Mouse (Mus musculus) ovary, postnatal 14 days (tissue): ENCODE data around the gene H2al1f.
"Not testable (repeated sequence)": the region's sequence is repeated elsewhere in the genome, so short reads cannot be mapped to it uniquely, and the experiment has no call there.

Source experiments
- DNase-seq: peaks from one replicate; pipeline ENCODE4 v3.0.0; 2022; ENCODE audit warnings: low spot score

H2al1f gene

DNA sequence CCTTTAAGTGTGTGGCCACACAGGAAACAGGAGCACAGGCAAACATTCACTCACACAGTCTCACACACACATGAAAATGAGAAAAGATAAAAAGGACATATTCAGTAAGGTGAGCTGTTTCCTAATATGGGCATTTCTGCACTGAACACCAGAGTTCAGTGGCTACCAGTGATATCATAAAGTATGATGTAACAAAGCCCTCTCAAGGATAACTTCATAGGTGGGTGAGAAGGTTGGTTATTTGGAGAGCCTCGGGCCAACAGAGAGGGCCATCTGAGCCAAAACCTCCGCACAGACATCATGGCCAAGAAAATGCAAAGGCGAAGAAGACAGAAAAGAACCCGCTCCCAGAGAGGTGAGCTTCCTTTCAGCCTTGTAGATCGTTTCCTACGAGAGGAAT is at the start of gene H2al1f:
Gene H2al1f, plus strand, starts transcription at position 301 of the 400 bp plus-strand sequence.
- DNase-seq: not testable (repeated sequence)

DNA sequence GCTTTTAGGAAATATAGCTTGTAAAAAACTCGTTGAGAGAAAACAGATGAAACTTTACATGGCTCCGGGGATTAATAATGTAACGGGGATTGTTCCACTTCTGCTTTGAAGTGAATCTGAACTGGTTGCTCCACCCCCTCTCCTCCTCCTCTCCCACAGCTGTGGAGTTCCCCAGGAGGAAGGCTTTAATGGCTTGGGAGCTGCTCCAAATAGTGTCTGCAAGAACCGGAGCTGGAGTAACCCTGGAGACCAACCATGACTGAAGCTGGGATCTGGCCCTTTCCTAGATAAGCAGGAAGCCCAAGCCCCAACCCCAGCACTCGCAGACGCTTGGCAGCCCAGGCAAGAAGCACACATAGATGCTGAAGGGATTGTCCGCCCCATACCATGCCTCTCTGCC is 47.2 kb upstream of the H2al1f start:
- peak; percentile 22 for DNase-seq

DNA sequence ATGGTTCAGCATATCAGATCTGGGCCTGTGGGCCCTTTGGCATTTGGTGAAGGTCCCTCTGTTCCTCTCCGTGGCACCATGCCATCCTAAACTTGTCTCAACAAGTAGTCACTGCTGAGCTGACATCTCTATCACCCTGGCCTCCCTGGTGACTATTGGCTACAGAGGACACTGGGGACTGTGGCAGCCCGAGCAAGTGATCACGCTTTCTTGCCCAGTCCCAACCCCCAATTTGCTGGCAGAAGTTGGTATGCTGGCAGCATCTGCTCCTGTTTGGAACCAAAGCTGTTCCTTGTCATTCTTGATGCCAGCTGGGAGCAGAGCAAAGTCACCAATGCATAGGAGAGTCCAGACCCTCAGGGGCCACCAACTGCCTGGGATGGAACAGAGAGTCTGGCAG is 45.9 kb upstream of the H2al1f start:
- DNase-seq: no peak

DNA sequence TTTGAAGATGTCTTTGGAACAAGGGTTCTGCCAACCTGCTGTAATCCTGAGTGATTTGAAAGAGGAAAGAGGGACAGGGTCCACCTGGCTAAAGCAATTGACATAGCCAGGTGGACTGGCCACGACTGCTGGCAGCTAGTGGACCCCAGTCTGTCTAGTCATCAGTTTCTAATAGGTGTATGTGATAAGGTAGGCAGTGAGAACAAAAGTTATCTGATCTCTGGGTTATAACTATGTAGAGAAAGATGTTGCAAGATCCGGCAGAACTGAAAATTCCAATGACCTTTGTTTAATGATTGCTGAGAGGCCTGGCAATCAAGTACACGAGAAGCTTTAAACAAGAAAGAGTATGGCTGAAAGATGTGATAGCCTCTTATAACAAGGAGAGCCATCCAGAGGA is 41.8 kb upstream of the H2al1f start:
- no peak for DNase-seq

DNA sequence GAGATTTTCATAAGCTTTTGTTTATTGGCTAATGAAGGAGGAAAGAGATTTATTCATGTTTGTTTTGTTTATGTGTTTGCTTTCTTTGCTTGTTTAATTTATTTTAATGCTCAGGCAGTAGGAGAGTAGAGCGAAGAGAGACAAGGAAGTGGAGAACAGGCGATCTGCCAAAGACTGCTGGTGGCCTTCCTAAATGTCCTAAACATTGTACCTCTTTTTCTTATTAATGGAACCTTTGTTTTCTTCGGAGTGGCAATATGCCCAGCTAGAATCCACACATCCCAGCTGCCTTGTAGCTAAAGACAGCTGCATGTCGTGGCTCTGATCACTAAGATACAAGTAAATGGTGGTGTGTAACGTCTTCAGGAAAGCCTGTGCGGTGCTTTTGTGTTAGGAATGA is 37.9 kb upstream of the H2al1f start:
- no peak for DNase-seq

DNA sequence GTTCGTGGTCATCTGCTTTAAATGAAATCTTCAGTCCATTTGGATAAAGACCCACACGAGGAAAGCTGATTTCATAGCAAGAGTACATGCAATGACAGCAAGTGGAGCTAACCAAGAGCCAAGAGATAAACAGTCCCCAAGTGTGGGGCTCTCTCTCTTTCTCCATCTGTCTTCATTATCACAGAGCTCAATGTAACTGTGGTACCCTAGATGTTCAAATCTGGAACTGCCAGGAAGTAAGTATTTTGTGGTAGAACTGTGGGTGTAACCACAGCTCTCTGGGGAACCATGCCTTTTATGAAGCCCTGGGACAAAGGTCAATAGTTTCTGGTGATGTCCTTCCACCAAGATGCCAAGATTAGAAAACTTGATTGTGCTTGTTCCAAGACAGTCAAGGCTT is 34.2 kb upstream of the H2al1f start:
- no peak for DNase-seq

DNA sequence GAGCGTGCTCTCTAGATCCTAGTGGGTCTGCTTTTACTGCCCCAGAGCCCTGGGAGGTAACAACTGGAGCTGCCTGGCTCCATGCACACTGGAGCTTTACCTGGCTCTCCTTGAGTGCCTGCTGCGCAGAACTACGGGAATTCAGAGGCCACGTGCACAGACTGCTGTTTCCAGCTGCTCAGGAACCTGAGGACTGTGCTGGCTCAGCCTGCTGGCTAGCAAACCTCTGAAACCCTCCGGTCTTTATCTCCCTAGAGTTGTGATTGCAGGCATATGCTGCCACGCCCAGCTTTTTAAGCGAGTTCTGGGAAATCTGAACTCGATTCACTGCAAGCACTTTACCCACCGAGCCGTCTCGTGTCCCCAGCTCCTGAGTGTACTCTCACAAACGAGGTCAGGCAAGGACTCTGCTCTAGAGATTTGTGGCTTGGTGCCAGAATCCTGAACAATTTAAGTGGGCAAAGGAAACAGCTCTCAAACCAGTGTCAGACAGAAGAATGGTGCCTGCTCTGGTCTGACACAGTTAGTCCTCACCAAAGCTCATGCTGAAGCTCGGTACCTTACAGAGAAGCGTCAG is 26.6 kb upstream of the H2al1f start:
- no peak for DNase-seq

DNA sequence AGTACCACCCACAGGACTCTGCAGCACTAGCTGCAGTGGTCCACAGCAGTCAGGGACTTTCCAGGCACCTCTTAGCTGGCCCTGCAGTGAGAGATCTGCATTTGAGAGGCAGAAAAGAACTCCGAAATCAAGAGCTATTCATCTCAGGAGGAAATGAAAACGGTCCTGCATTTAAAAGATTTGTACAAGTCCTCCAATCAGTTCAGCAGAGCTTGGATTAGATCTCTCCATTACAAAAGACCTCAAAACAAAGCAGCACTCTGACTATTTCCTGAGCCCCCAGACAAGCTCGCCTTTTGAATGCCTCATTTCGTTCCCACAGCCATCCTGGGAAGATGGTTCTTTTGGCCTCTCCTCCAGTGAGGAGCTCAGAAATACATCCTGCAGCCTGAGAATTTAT is 25.7 kb upstream of the H2al1f start:
- DNase-seq: no peak

DNA sequence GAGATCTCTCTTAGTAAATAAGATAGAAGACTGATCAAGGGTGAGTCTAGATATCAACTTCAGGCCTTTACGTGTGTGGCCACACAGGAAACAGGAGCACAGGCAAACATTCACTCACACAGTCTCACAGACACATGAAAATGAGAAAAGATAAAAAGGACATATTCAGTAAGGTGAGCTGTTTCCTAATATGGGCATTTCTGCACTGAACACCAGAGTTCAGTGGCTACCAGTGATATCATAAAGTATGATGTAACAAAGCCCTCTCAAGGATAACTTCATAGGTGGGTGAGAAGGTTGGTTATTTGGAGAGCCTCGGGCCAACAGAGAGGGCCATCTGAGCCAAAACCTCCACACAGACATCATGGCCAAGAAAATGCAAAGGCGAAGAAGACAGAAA is 16.0 kb upstream of the H2al1f start, which contains the start of gene H2al1a:
Gene H2al1a, plus strand, starts transcription at position 301 of the 400 bp plus-strand sequence.
- not testable (repeated sequence) for DNase-seq

DNA sequence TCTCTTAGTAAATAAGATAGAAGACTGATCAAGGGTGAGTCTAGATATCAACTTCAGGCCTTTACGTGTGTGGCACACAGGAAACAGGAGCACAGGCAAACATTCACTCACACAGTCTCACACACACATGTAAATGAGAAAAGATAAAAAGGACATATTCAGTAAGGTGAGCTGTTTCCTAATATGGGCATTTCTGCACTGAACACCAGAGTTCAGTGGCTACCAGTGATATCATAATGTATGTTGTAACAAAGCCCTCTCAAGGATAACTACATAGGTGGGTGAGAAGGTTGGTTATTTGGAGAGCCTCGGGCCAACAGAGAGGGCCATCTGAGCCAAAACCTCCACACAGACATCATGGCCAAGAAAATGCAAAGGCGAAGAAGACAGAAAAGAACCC is 12.8 kb upstream of the H2al1f start, which contains the start of gene H2al1b:
Gene H2al1b, plus strand, starts transcription at position 301 of the 400 bp plus-strand sequence.
- DNase-seq: not testable (repeated sequence)

DNA sequence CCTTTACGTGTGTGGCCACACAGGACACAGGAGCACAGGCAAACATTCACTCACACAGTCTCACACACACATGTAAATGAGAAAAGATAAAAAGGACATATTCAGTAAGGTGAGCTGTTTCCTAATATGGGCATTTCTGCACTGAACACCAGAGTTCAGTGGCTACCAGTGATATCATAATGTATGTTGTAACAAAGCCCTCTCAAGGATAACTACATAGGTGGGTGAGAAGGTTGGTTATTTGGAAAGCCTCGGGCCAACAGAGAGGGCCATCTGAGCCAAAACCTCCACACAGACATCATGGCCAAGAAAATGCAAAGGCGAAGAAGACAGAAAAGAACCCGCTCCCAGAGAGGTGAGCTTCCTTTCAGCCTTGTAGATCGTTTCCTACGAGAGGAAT is 9.6 kb upstream of the H2al1f start, which contains the start of gene H2al1c:
Gene H2al1c, plus strand, starts transcription at position 301 of the 400 bp plus-strand sequence.
- DNase-seq: not testable (repeated sequence)

DNA sequence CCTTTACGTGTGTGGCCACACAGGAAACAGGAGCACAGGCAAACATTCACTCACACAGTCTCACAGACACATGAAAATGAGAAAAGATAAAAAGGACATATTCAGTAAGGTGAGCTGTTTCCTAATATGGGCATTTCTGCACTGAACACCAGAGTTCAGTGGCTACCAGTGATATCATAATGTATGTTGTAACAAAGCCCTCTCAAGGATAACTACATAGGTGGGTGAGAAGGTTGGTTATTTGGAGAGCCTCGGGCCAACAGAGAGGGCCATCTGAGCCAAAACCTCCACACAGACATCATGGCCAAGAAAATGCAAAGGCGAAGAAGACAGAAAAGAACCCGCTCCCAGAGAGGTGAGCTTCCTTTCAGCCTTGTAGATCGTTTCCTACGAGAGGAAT is 6.4 kb upstream of the H2al1f start, which contains the start of gene H2al1d:
Gene H2al1d, plus strand, starts transcription at position 301 of the 400 bp plus-strand sequence.
- DNase-seq: not testable (repeated sequence)

DNA sequence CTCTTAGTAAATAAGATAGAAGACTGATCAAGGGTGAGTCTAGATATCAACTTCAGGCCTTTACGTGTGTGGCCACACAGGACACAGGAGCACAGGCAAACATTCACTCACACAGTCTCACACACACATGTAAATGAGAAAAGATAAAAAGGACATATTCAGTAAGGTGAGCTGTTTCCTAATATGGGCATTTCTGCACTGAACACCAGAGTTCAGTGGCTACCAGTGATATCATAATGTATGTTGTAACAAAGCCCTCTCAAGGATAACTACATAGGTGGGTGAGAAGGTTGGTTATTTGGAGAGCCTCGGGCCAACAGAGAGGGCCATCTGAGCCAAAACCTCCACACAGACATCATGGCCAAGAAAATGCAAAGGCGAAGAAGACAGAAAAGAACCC is 3.3 kb upstream of the H2al1f start, which contains the start of gene H2al1e:
Gene H2al1e, plus strand, starts transcription at position 301 of the 400 bp plus-strand sequence.
- not testable (repeated sequence) for DNase-seq

DNA sequence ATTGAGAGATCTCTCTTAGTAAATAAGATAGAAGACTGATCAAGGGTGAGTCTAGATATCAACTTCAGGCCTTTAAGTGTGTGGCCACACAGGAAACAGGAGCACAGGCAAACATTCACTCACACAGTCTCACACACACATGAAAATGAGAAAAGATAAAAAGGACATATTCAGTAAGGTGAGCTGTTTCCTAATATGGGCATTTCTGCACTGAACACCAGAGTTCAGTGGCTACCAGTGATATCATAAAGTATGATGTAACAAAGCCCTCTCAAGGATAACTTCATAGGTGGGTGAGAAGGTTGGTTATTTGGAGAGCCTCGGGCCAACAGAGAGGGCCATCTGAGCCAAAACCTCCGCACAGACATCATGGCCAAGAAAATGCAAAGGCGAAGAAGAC is 3.0 kb downstream of the H2al1f start, which contains the start of gene H2al1g:
Gene H2al1g, plus strand, starts transcription at position 301 of the 400 bp plus-strand sequence.
- not testable (repeated sequence) for DNase-seq

DNA sequence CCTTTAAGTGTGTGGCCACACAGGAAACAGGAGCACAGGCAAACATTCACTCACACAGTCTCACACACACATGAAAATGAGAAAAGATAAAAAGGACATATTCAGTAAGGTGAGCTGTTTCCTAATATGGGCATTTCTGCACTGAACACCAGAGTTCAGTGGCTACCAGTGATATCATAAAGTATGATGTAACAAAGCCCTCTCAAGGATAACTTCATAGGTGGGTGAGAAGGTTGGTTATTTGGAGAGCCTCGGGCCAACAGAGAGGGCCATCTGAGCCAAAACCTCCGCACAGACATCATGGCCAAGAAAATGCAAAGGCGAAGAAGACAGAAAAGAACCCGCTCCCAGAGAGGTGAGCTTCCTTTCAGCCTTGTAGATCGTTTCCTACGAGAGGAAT is 6.2 kb downstream of the H2al1f start, which contains the start of gene H2al1h:
Gene H2al1h, plus strand, starts transcription at position 301 of the 400 bp plus-strand sequence.
- not testable (repeated sequence) for DNase-seq

DNA sequence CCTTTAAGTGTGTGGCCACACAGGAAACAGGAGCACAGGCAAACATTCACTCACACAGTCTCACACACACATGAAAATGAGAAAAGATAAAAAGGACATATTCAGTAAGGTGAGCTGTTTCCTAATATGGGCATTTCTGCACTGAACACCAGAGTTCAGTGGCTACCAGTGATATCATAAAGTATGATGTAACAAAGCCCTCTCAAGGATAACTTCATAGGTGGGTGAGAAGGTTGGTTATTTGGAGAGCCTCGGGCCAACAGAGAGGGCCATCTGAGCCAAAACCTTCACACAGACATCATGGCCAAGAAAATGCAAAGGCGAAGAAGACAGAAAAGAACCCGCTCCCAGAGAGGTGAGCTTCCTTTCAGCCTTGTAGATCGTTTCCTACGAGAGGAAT is 9.4 kb downstream of the H2al1f start, which contains the start of gene H2al1i:
Gene H2al1i, plus strand, starts transcription at position 301 of the 400 bp plus-strand sequence.
- not testable (repeated sequence) for DNase-seq

DNA sequence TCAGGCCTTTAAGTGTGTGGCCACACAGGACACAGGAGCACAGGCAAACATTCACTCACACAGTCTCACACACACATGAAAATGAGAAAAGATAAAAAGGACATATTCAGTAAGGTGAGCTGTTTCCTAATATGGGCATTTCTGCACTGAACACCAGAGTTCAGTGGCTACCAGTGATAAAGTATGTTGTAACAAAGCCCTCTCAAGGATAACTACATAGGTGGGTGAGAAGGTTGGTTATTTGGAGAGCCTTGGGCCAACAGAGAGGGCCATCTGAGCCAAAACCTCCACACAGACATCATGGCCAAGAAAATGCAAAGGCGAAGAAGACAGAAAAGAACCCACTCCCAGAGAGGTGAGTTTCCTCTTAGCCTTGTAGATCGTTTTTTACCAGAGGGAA is 12.6 kb downstream of the H2al1f start, which contains the start of gene H2al1j:
Gene H2al1j, plus strand, starts transcription at position 301 of the 400 bp plus-strand sequence.
- not testable (repeated sequence) for DNase-seq

DNA sequence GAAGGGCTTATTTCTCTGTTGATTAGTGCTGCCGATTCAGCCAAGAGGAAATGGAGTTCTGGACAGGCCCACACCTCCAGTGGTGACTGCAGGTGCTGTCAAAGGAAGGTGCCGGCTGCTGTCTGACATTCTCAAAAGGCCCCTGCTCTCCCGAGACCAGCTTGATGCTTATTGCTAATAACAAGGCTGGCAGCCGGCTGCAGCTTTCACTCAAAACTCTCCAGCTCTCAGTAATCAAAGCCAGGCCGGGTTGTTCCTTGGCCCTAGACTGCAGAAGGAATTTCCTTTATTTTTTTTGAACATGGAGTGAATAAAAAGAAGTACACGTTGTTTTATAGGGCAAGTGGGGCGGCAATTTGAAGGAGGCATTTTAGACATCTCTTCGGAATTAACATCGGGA is 30.8 kb downstream of the H2al1f start:
- DNase-seq: no peak

DNA sequence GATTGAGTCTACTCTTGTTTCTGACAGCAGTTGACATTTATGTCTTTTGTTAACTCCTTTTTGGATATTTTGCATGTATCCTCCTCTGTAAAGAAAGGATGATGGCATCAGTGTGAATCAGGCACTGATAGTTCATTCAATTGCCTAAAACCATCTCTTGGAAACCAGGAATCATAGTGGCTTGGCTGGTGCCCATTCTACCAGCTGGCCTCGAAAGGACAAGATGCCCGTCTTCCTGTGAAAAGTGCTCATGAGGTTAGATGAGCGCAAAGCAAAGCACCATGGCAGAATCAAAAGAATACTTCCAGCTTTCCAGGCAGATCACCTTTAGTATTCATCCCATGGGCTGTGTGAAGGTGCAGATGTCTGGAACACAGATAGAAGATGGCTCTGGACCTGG is 31.8 kb downstream of the H2al1f start:
- no peak for DNase-seq

DNA sequence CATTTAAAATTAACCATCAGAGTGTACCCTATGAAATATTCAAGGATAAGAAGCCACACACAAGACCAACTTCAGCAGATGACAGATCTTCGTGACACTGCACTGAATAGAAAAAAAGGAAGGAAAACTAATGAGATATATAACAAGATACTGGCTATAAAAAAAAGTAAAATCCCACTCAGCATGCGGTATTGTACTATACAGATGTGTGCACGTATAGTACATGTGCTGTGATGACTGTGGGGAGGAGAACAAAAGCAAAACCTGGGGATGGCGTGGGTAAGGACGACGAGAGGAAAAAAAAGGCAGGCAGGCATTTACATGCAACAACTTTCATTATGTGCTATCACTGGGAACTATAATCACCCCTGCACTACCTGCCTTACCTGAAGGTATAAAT is 45.9 kb downstream of the H2al1f start:
- DNase-seq: no peak

DNA sequence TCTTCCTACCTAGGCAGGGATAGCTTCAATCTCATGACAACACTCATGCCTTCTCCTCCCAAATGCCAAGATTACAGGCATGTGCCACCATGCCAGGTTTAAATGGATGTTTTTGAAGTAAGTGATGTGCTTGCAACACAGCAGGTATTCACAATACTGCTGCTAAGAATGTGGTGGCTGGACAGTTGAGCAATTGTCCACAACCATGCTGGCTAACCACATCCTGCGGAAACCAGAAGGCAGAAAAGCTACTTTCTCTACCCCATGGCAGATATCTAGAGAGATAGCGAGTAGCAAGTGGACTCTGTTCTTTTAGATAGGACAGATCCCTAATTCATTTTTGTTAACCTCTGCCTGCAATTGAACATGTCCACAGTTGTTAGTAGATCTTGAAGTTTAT is 46.3 kb downstream of the H2al1f start:
- no peak for DNase-seq

DNA sequence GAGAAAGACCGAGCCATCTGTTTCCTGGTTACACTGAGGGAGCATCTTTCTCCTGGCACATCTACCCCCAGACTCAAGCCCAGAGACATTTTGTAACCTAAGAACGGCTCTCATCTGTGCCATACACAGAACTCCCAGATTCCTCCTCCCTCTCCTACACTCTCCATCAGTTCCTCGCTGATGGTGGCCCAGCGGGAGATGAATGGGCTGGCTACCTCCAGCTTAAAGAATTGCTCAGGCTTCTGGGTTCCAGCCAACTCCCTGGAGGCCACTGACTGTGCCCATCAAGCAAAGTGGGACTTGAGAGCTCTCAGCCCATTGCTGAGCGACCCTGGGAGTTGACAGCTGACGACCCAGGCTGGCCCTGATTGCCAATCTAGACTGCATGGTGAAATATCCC is 48.9 kb downstream of the H2al1f start:
- no peak for DNase-seq
